Mouse (Mus musculus): ENCODE data around the gene Gm3532.
"Not testable (repeated sequence)": the region's sequence is repeated elsewhere in the genome, so short reads cannot be mapped to it uniquely, and the experiment has no call there.

Gm3532 gene

DNA sequence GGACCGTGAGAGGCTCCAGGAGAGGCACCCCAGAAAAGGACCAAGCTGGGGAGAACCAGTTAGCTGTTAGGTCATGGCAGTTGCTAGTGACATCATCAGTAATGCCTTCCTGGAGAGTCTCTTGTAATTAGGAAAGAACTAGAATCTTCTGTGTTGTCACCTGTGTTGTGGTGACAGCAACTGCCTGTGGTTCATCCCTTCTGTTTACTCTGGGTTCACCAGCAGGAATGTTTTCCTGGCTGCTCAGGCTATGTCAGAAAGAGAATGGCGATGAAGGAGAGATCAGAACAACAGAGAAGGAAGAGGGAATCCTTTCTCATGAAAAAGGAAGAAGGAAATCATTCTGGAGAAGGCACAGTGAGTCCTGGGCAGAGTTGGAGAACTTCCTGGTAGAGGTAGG, at the start of gene Gm3532:
Gm3532 (plus strand) TSS at position 301 of the 400 bp plus-strand sequence.
- not testable (repeated sequence) for DNase-seq

DNA sequence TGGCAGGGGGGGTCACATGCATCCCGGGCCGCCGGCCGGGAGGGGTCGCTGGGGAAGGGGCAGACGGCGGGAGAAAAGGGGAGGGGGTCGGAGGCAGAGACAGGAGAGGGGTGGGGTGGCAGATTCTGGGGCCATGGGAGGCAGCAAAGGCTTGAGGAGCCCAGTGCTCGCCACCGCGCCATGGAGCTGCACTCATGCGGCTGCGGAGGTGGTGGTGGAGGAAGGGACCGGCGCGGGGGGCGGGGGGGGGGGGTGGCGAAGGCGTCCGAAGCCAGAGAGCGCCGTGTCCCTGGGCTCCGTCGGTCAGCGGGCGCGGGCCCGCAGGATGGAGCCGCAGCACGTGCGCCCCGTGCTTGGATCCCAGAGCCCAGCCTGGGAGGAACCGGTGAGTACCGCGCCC, 36.9 kb upstream of the Gm3532 start, which contains the start of gene Gm3488:
Gm3488 (plus strand) TSS at position 301 of the 400 bp plus-strand sequence.
- DNase-seq = not testable (repeated sequence)

All from heart, adult 11 months (tissue).